Mouse (Mus musculus) thymus, adult 2 months (tissue): ENCODE data around the gene Sap25.

Source experiments
- CTCF ChIP-seq: fragments of 200-500 bp; IDR thresholded peaks from 2 replicates; pipeline ENCODE4 v1.5.1; 2012; ENCODE audit warnings: mild to moderate bottlenecking, control low read depth, low read length, moderate library complexity, borderline replicate concordance; ENCODE audit not compliant: control insufficient read depth, poor library complexity, insufficient read depth; ENCODE audit errors: extremely low read depth
- POLR2A ChIP-seq: fragments of 200-500 bp; IDR thresholded peaks from 2 replicates; pipeline ENCODE4 v1.6.1; 2012; ENCODE audit warnings: mild to moderate bottlenecking, low read length, control low read depth, moderate library complexity; ENCODE audit not compliant: control insufficient read depth, poor library complexity, insufficient read depth; ENCODE audit errors: extremely low read depth

DNA sequence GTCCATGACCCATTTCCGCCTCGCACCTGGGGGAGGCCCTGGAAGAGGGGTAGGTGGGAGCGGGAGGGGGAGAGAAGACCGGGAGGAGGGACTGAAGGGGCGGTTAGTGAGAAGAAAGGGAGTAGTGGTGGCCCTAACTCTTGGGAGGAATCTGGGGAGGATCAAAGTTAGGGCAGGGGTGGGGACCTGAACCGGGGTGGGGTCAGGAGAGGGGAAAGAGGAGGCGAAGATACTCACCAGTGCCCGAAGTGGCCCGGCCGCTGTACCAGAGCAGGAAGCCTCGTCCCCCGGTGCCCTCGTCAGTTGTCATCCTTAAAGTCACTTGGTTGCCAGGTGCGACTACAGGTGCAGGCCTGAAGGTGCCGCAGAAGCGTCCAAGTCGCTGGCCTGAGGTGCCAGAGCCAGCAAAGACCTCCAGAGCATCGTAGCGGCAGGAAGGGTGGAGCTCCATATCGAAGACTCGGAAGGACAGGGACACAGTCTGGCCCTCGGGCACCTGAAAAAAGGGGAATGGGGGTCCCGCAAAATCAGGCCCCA is 32.4 kb upstream of the Sap25 start:
- TF ChIP-seq CTCF (no peak), POLR2A (no peak)
